Mouse (Mus musculus) stomach, embryonic 15.5 days (tissue): Measurements from ENCODE around the gene Tma7. TPM values are rescaled to one million over a fixed set of nuclear protein-coding genes. Genes with fewer than 3 reads are reported as not detected.
A peak's percentile ranks its signal among the peaks of the same experiment; 100 is the strongest.

Experiments used
- ATAC-seq: fragments of 200-750 bp; cut with Nextera tagmentation; 2 replicates; pipeline ENCODE4 v1.8.0; 2017; ENCODE audit warnings: low read depth, moderate number of reproducible peaks, moderate TSS enrichment; ENCODE audit not compliant: insufficient read depth, low FRiP score
- H3K27ac ChIP-seq: fragments of 300-500 bp; sonication (generic); 2 replicates; pipeline ENCODE4 v1.5.1; 2015; ENCODE audit warnings: mild to moderate bottlenecking, inconsistent platforms
- H3K27me3 ChIP-seq: fragments of 300-500 bp; sonication (generic); replicated peaks from 2 replicates; pipeline ENCODE4 v1.6.1; 2015; ENCODE audit warnings: inconsistent platforms
- H3K36me3 ChIP-seq: fragments of 300-500 bp; sonication (generic); 2 replicates; pipeline ENCODE4 v1.6.1; 2015; ENCODE audit warnings: inconsistent platforms
- H3K4me1 ChIP-seq: fragments of 300-500 bp; sonication (generic); 2 replicates; pipeline ENCODE4 v1.6.1; 2015; ENCODE audit warnings: inconsistent platforms
- H3K4me2 ChIP-seq: fragments of 300-500 bp; sonication (generic); 2 replicates; pipeline ENCODE4 v1.6.1; 2015; ENCODE audit warnings: mild to moderate bottlenecking, inconsistent platforms
- H3K4me3 ChIP-seq: fragments of 300-500 bp; sonication (generic); replicated peaks from 2 replicates; pipeline ENCODE4 v1.5.1; 2015; ENCODE audit warnings: inconsistent platforms
- H3K9ac ChIP-seq: fragments of 300-500 bp; sonication (generic); 2 replicates; pipeline ENCODE4 v1.6.1; 2015; ENCODE audit warnings: inconsistent platforms
- H3K9me3 ChIP-seq: fragments of 300-500 bp; sonication (generic); 2 replicates; pipeline ENCODE4 v1.6.1; 2016; ENCODE audit warnings: inconsistent platforms
- WGBS: fragments of 180-500 bp; shearing (Covaris S2); methylation state at CpG from one replicate; pipeline ENCODE4 v1.1.7; 2015; 5-methylcytosine and 5-hydroxymethylcytosine counted together
- polyA plus RNA-seq: library from polyadenylated mRNA; unstranded; fragments of >200 nt; fragmentation: Nextera tagmentation; extraction: Ambion mirVana; gene quantifications from 2 replicates; pipeline ENCODE4 v1.2.1, GENCODE M21; 2015

Tma7 gene
- polyA plus RNA-seq, 1 experiment from 2014 or later = 586 TPM

GRCm38 (mm10) chr9:109051651-109052489, 30.5 kb downstream of the Tma7 start:
- 88% methylated on average over 10 of the region's 10 CpGs for WGBS
- no peaks in the 10 kb centered on the region for H3K9me3 ChIP-seq
- peaks cover 11% of the 10 kb centered on the region for H3K4me1 ChIP-seq
- no peaks in the 10 kb centered on the region for H3K27me3 ChIP-seq
- no peak for ATAC-seq
- no peak overlapping the region for H3K4me2 ChIP-seq
- H3K9ac ChIP-seq = no peak overlapping the region
- H3K27ac ChIP-seq = no peak overlapping the region
- peaks cover 23% of the 10 kb centered on the region for H3K36me3 ChIP-seq
- H3K4me3 ChIP-seq = no peak overlapping the region

- H3K9me3 ChIP-seq = no peaks in the 10 kb centered on the region
- no peak overlapping the region for H3K4me3 ChIP-seq
- peaks cover 15% of the 10 kb centered on the region for H3K36me3 ChIP-seq
- no peak for ATAC-seq
- 87% methylated on average over 13 of the region's 13 CpGs for WGBS
- H3K9ac ChIP-seq = no peak overlapping the region
- no peaks in the 10 kb centered on the region for H3K27me3 ChIP-seq
- peaks cover 11% of the 10 kb centered on the region for H3K4me1 ChIP-seq
- H3K27ac ChIP-seq = no peak overlapping the region
- no peak overlapping the region for H3K4me2 ChIP-seq
Measured at GRCm38 (mm10) chr9:109051011-109051501, 31.3 kb downstream of the Tma7 start.

GRCm38 (mm10) chr9:109050674-109050997, 31.8 kb downstream of the Tma7 start:
- no peak for ATAC-seq
- no peaks in the 10 kb centered on the region for H3K9me3 ChIP-seq
- no peak overlapping the region for H3K27ac ChIP-seq
- whole genome bisulfite sequencing = 68% methylated on average over 3 of the region's 3 CpGs
- H3K27me3 ChIP-seq = no peaks in the 10 kb centered on the region
- peaks cover 12% of the 10 kb centered on the region for H3K36me3 ChIP-seq
- no peak overlapping the region for H3K9ac ChIP-seq
- H3K4me3 ChIP-seq = no peak overlapping the region
- no peak overlapping the region for H3K4me2 ChIP-seq
- peaks cover 11% of the 10 kb centered on the region for H3K4me1 ChIP-seq

- H3K27ac ChIP-seq = no peak overlapping the region
- 81% methylated on average over 9 of the region's 9 CpGs for WGBS
- peaks cover 9% of the 10 kb centered on the region for H3K4me1 ChIP-seq
- H3K4me3 ChIP-seq = no peak overlapping the region
- H3K36me3 ChIP-seq = peaks cover 12% of the 10 kb centered on the region
- no peak overlapping the region for H3K4me2 ChIP-seq
- no peak overlapping the region for H3K9ac ChIP-seq
- ATAC-seq = no peak
- H3K9me3 ChIP-seq = no peaks in the 10 kb centered on the region
- H3K27me3 ChIP-seq = no peaks in the 10 kb centered on the region
Measured at GRCm38 (mm10) chr9:109049996-109050673, 32.3 kb downstream of the Tma7 start.

- no peaks in the 10 kb centered on the region for H3K9me3 ChIP-seq
- no peaks in the 10 kb centered on the region for H3K27me3 ChIP-seq
- no peak for ATAC-seq
- no peak overlapping the region for H3K4me2 ChIP-seq
- H3K36me3 ChIP-seq = peaks cover 12% of the 10 kb centered on the region
- H3K4me1 ChIP-seq = peaks cover 4% of the 10 kb centered on the region; the same call in 1 of the 2 replicates
- no peak overlapping the region for H3K4me3 ChIP-seq
- no peak overlapping the region for H3K9ac ChIP-seq
- 74% methylated on average over 7 of the region's 7 CpGs for WGBS
- H3K27ac ChIP-seq = no peak overlapping the region
Measured at GRCm38 (mm10) chr9:109049316-109049715, 33.1 kb downstream of the Tma7 start.

GRCm38 (mm10) chr9:109046306-109046705, 36.1 kb downstream of the Tma7 start:
- Histone ChIP-seq H3K9me3 (no peaks in the 10 kb centered on the region), H3K27me3 (no peaks in the 10 kb centered on the region), H3K27ac (no peak overlapping the region), H3K4me1 (no peaks in the 10 kb centered on the region), H3K4me2 (no peak overlapping the region), H3K9ac (no peak overlapping the region), H3K36me3 (peaks cover 6% of the 10 kb centered on the region; the same call in 1 of the 2 replicates), H3K4me3 (no peak overlapping the region)
- WGBS = 43% methylated on average over 5 of the region's 5 CpGs
- no peak for ATAC-seq

- WGBS = 53% methylated on average over 7 of the region's 7 CpGs
- no peaks in the 10 kb centered on the region for H3K27me3 ChIP-seq
- H3K9me3 ChIP-seq = no peaks in the 10 kb centered on the region
- peak overlapping the region; percentile 51; the same call in 1 of the 2 replicates for H3K27ac ChIP-seq
- no peak overlapping the region for H3K4me3 ChIP-seq
- H3K9ac ChIP-seq = no peak overlapping the region
- ATAC-seq = no peak
- H3K4me1 ChIP-seq = peaks cover 27% of the 10 kb centered on the region
- H3K36me3 ChIP-seq = no peaks in the 10 kb centered on the region
- H3K4me2 ChIP-seq = peak overlapping the region; percentile 78
Measured at GRCm38 (mm10) chr9:109041351-109041750, 41.0 kb downstream of the Tma7 start.

GRCm38 (mm10) chr9:109040906-109041305, 41.5 kb downstream of the Tma7 start:
- Histone ChIP-seq H3K9me3 (no peaks in the 10 kb centered on the region), H3K4me1 (peaks cover 27% of the 10 kb centered on the region), H3K4me3 (no peak overlapping the region), H3K9ac (no peak overlapping the region), H3K4me2 (peak overlapping the region; percentile 78), H3K27me3 (no peaks in the 10 kb centered on the region), H3K36me3 (no peaks in the 10 kb centered on the region), H3K27ac (peak overlapping the region; percentile 67; the same call in 1 of the 2 replicates)
- WGBS = 53% methylated on average over 6 of the region's 6 CpGs
- peak; percentile 84 for ATAC-seq

- 0 out of 2 replicates have a peak overlapping the region, but pooled peaks have one; percentile 6 for H3K4me3 ChIP-seq
- no peak for ATAC-seq
- H3K27ac ChIP-seq = peak overlapping the region; percentile 67; the same call in 1 of the 2 replicates
- no peaks in the 10 kb centered on the region for H3K36me3 ChIP-seq
- no peak overlapping the region for H3K9ac ChIP-seq
- H3K4me2 ChIP-seq = peak overlapping the region; percentile 78
- H3K9me3 ChIP-seq = no peaks in the 10 kb centered on the region
- 68% methylated on average over 8 of the region's 8 CpGs for WGBS
- no peaks in the 10 kb centered on the region for H3K27me3 ChIP-seq
- peaks cover 27% of the 10 kb centered on the region for H3K4me1 ChIP-seq
Measured at GRCm38 (mm10) chr9:109040216-109040615, 42.2 kb downstream of the Tma7 start.

- Histone ChIP-seq H3K27me3 (no peaks in the 10 kb centered on the region), H3K36me3 (no peaks in the 10 kb centered on the region), H3K27ac (peak overlapping the region; percentile 11; the same call in 1 of the 2 replicates), H3K4me1 (peaks cover 27% of the 10 kb centered on the region), H3K4me2 (peak overlapping the region; percentile 78), H3K9me3 (no peaks in the 10 kb centered on the region), H3K9ac (no peak overlapping the region), H3K4me3 (peak overlapping the region; percentile 75; the same call in 1 of the 2 replicates)
- 83% methylated on average over 4 of the region's 4 CpGs for WGBS
- ATAC-seq = no peak
Measured at GRCm38 (mm10) chr9:109039681-109040080, 42.7 kb downstream of the Tma7 start.

GRCm38 (mm10) chr9:109038901-109039364, 43.5 kb downstream of the Tma7 start:
- Histone ChIP-seq H3K27me3 (no peaks in the 10 kb centered on the region), H3K4me2 (peak overlapping the region; percentile 78), H3K4me1 (peaks cover 27% of the 10 kb centered on the region), H3K9ac (peak overlapping the region; percentile 80), H3K36me3 (no peaks in the 10 kb centered on the region), H3K9me3 (no peaks in the 10 kb centered on the region), H3K27ac (peak overlapping the region; percentile 86), H3K4me3 (peak overlapping the region; percentile 75)
- ATAC-seq = peak; percentile 37; the same call in 1 of the 2 replicates
- 16% methylated on average over 8 of the region's 8 CpGs for WGBS
